Mouse (Mus musculus) kidney, adult 2 months (tissue): ENCODE measurements around the gene Txnip.
A peak's percentile ranks its signal among the peaks of the same experiment; 100 is the strongest.

ENCODE experiments used
- CTCF ChIP-seq: fragments of 200-500 bp; conservative IDR thresholded peaks from 2 replicates; pipeline ENCODE4 v1.5.1; 2011; ENCODE audit warnings: low read depth, mild to moderate bottlenecking, control low read depth, low read length, moderate library complexity, mixed read lengths; ENCODE audit not compliant: insufficient read depth, insufficient read length
- POLR2A ChIP-seq: fragments of 200-500 bp; IDR thresholded peaks from one replicate; pipeline ENCODE4 v1.6.1; 2011; ENCODE audit warnings: low read depth, low read length, control low read depth

- TF ChIP-seq CTCF = peak; percentile 90
- TF ChIP-seq POLR2A = no peak
Observed at GRCm38 (mm10) chr3:96547389-96547960, 10.3 kb upstream of the Txnip start.
